Mouse (Mus musculus) spleen, postnatal 36 days (tissue): ENCODE measurements around the gene Fads2.

Experiments used
- DNase-seq, 2 experiments: peaks; one replicate each; pipeline ENCODE4 v3.0.0; 2022; ENCODE audit warnings: low spot score in 2 of 2, mixed read lengths in 1 of 2

Gene Fads2

DNA sequence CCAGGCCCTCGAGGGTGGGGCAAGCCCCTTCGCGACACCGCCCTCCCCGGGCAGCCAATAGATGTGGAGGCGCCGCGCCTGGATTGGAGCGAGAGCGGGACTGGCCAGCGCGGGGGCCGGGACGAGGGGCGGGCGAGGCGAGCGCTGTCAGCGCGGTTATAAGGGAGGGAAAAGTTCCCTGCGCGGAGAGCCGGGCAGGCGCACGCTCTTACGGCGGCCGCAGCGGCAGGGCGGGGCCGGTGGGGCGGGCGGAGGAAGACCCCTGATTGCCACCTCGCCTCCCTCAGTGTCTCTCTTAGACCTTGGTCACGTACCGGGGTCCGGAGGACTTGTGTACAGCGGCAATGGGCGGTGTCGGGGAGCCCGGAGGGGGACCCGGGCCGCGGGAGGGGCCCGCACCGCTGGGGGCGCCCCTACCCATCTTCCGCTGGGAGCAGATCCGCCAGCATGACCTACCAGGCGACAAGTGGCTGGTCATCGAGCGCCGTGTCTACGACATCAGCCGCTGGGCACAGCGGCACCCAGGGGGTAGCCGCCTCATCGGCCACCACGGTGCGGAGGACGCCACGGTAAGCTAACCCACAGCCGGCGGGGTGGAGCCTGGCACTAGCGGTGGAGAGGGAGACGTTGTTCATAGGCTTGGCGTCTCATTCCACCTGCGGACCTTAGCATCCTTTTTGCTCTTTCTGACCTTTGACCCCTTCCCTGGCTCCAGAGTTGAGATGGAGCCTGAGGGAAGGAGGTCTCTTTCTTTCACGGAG, 60.0 kb downstream of the Fads2 start, which contains the start of gene Fads3:
Gene Fads3, plus strand, starts transcription at position 182 of the 761 bp plus-strand sequence.
- peak; percentile 62 to 66 for DNase-seq

DNA sequence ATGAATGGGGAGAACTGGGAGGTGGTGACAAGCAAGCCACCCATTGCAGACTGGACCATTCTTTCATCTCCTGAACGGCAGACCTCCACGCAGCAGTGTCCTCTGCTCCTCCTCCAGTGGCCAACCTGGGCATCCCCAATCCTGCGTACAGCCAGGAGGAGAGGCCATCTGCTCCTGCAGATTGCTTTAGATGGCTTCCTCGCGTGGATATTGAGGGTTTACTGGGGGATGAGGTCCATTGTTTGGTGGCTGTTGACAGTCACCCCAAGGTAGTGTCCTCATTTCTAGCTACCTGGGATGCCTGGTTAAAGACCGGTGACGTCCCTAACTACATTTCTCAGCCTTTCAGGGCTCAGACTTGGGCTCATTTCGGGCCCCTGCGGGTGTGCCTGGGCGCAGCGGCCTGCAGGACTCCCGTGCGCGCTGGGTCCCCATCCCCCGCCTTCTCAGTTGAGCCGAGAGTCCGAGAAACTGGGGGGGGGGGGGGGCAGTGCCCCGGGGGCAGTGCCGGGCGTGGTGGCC, 60.6 kb downstream of the Fads2 start:
- no peak for DNase-seq

- no peak for DNase-seq
These were observed 61.9 kb downstream of the Fads2 start for GRCm38 (mm10) chr19:10039615-10040014.

GRCm38 (mm10) chr19:10038910-10039309, 62.6 kb downstream of the Fads2 start:
- DNase-seq, result no peak

GRCm38 (mm10) chr19:10038364-10038763, 63.2 kb downstream of the Fads2 start:
- DNase-seq, result no peak

- no peak for DNase-seq
These were observed 64.0 kb downstream of the Fads2 start for GRCm38 (mm10) chr19:10037534-10037933.

GRCm38 (mm10) chr19:10034785-10035447, 66.6 kb downstream of the Fads2 start:
- DNase-seq, result peak; percentile 66 to 74

GRCm38 (mm10) chr19:10034356-10034755, 67.2 kb downstream of the Fads2 start:
- no peak for DNase-seq

- peak; percentile 51 to 62 for DNase-seq
These were observed 68.2 kb downstream of the Fads2 start for GRCm38 (mm10) chr19:10033211-10033973.

DNA sequence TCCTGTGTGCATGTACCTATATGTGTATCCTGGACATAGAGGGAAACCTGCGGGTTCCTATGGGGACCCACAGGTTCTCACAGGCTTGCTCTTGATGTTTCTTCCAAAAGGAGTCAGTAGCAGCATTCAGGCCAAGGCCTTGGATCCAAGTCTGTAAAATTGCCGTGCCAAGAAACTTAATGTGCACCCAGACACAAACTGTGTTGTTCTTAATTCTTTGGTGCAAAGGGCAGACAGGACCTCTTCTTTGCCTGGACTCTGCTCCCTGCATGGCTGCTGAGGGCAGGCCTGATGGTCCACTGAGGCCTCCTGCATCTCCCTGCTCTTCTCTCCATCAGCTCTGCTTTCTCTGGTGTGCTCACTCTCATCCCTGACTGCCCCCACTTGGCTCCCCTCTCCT, 71.8 kb downstream of the Fads2 start:
- DNase-seq, result no peak

DNA sequence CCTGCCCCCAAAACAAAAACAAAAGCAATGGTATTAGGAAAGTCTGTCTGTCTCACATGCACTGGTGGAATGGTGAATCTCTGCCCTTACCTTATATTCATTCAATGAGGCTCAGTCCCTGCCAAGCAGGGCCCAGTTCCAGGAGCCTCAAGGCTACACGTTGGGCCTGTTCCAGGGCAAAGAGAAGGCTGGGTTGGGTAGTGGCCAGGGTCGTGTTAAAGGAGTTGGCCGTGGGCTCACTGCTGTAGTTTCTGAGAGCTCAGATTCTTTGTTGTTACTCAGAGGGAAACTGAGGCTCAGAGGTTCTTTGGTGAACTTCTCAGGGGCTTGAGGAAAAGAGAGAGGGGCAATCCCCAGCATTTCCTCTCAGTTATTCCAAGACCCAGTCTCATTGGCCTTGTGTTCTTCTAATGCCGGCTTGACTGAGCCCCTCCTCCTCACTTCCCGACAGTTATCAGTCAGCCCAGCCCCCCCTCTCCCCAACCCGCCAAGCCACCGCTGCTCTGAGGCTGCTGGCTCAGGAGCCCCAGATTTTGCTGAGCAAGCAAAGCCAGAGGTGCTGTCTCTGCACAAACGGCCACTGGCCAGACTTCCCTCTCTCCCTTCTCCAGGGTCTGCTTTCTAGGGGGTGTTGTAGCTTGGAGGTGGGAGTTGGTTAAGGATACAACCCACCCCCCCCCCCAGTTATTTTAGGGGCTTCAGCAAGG, 76.2 kb downstream of the Fads2 start:
- peak in 1 of 2 experiments; percentile 26 for DNase-seq

- no peak for DNase-seq
These were observed 78.2 kb downstream of the Fads2 start for GRCm38 (mm10) chr19:10023304-10023758.

- DNase-seq, result no peak
These were observed 78.9 kb downstream of the Fads2 start for GRCm38 (mm10) chr19:10022414-10023303.

DNA sequence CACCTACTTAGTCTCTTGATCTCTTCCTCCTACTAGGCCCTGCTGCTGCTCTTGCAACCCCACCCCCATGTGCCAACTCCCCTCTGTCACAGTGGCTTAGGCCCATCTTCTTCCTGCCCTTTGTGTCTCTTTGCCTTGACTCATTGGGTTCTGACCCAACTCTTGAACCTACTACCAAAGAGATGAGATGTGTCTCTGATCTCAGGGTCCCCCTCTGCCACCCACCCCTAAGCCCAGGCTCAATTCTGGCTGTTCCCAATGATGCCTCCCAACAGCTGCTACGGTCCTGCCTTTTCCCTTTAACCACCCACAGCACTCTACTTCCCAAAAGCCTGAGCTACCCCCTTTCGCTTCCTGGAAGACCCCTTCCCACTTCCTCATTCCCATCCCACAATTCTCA, 79.6 kb downstream of the Fads2 start:
- DNase-seq, result no peak

DNA sequence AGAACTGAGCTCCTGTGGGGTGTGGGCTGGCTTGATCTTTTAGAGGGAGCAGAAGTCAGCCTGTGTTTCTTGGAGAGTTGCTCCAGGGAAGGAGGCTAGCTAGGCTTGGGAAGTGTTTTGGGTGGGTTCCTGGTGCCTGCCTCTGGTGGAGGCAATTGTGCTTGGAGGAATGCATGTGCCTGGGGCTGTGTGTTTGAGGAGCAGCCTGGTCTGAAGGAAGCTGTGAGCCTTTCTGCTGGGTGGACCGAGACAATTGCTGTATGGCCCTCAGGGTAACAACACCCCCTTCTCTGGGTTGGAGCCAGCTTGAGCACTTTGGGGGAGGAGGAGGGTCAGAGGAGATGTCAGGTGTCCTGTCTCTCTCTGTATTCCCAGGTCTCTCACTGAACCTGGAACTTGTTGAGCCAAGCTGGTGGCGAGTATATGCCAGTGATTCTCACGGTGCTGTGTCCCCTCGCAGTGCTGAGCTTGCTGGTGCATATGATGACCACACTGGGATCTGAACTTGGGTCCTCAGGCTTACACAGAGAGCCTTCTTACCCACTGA, 82.3 kb downstream of the Fads2 start:
- DNase-seq, result no peak

DNA sequence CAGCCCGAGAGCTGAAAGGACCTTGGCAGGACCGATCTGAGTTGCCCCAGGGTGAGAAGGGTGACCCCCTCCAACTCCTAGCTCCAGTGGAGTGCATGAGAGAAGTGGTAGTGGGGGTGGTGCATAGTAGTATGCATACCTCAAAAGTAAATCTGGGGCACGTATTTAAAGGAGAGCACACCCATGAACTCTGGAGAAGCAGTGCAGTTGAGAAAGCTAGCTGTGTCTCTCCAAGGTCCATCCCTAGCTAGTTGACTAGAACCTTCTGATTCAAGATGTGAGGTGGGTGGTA, 83.1 kb downstream of the Fads2 start:
- DNase-seq, result no peak

DNA sequence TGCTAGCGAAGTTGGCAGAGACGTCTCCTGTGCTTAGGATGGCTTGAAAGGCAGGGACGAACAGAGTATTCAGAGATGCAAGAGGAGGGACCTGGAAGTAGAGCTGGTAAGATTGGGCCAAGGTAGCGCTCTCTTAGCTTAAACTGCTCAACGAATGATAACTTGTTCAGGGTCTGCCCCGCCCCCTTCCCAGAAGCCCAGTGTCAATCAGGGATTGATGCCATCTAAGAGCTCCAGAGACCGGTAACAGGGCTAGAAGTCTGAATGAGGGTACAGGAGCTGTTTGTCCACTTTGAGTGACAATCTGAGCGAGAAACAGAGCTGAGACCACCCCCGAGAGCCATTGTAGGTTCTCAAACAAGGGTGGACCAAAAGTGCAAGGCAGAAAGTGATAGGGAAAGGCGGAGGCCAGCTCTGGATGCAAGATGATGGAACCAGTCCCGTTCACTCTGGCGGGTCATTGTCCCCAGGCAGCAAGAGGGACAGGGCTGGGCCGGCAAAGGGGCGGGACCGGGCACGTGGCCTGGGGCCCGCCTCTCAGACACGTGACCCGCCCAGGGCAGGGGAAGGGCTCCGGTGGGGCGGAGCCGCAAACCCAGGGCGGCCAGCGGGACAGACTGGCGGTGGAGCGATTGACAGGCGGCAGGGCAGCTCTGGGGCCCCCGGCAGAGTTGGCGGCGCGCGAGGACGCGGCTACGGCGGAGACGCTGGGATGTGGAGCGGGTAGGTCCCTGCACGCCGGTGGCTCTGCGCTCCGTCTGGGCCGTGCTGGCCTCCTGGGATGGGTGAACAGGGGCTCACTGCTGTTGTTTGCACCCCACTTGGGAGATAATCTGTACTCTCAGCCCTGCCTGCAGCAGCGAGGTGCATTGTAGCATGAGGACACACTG, 83.7 kb downstream of the Fads2 start:
- peak; percentile 85 to 88 for DNase-seq

DNA sequence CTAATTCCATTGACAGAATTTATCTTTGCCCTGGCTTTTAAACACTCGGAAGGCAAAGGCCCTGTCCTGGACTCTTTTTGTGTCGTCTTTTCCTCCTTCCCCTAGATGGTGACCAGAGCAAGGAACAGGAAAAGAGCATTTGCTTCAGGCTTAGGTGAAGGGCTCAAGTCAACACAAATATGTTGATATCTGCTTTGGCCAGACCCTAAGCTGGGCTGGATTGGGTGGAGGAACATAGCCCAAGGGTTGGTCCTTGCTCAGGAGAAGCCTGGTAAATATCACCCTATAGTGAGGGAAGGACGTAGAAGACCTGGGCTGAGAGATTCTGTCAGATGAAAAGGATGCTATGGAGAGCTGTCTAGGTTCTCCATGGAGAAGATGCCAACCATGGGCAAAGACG, 85.4 kb downstream of the Fads2 start:
- DNase-seq, result peak; percentile 25 to 48

DNA sequence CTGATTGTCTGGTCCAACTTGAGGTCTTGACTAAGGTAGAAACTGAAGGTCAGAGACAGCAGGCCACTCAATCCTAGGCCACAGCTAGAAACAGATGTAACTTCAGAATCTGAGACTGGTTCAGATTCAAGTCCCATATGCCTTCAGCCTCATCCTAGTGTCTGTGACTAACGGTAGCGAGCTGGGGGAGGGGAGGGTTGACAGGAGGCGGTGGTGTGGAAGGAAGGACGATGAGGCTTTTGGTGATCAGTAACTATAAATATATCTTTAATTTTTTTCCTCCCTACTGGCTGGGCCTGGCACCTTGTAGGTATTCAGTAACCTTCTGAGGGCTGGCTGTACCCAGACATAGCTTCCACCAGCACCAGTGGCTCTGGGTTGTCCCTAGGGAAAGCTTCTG, 86.1 kb downstream of the Fads2 start:
- no peak for DNase-seq
